Mouse (Mus musculus): ENCODE measurements at regions not wholly inside any gene's neighbourhood (a gene's known extent, or its start where the extent isn't known, plus 50 kb on each side); places are given as distances from the start of the nearest gene placed in this dataset.
A peak's percentile ranks its signal among the peaks of the same experiment; 100 is the strongest.

GRCm38 (mm10) chr12:28380203-28380602 is 172.0 kb downstream of the Dcdc2c start:
- ATAC-seq, result no peak
- H3K27me3 ChIP-seq (replicated peaks), result no peaks in the 10 kb centered on the region
- no peak overlapping the region for H3K9ac ChIP-seq
- no peak overlapping the region for H3K27ac ChIP-seq
- H3K36me3 ChIP-seq, result no peaks in the 10 kb centered on the region
- no peaks in the 10 kb centered on the region for H3K9me3 ChIP-seq
- H3K4me1 ChIP-seq (replicated peaks), result no peaks in the 10 kb centered on the region
- no peak overlapping the region for H3K4me3 ChIP-seq (replicated peaks)
- H3K4me2 ChIP-seq (replicated peaks), result no peak overlapping the region
- WGBS, result 83% methylated on average over 3 of the region's 3 CpGs

- H3K4me1 ChIP-seq (replicated peaks), result no peaks in the 10 kb centered on the region
- no peaks in the 10 kb centered on the region for H3K9me3 ChIP-seq
- ATAC-seq, result no peak
- H3K27me3 ChIP-seq (replicated peaks), result no peaks in the 10 kb centered on the region
- 74% methylated on average over 3 of the region's 3 CpGs for WGBS
- no peak overlapping the region for H3K4me3 ChIP-seq (replicated peaks)
- H3K4me2 ChIP-seq (replicated peaks), result no peak overlapping the region
- H3K36me3 ChIP-seq, result no peaks in the 10 kb centered on the region
- H3K27ac ChIP-seq, result no peak overlapping the region
- H3K9ac ChIP-seq, result no peak overlapping the region
These were observed 174.2 kb downstream of the Dcdc2c start for GRCm38 (mm10) chr12:28377968-28378367.

DNA sequence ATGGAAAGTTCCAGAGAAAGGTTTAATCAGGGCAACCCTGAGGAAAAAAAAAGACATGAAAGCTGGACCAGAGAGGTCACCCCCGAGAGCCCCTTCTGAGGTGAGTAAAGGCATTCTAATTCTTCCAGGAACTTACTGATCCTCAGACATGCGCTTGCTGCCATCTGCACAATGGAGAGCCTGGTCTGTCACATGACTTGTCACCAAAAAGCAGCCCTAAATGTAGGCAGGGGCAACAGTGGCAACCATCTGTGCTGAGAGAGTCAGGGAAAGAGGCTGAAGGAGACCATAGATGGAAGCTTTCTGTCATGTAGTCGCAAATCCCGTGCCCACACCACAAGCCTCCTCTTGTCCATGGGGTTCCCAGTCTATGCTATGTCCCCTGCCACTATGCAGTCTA is 174.8 kb downstream of the Dcdc2c start:
- Histone ChIP-seq H3K4me2 (replicated peaks) (no peak overlapping the region), H3K36me3 (no peaks in the 10 kb centered on the region), H3K9me3 (no peaks in the 10 kb centered on the region), H3K27me3 (replicated peaks) (no peaks in the 10 kb centered on the region), H3K4me1 (replicated peaks) (no peaks in the 10 kb centered on the region), H3K4me3 (replicated peaks) (no peak overlapping the region), H3K27ac (no peak overlapping the region), H3K9ac (no peak overlapping the region)
- ATAC-seq, result no peak
- 82% methylated on average over 4 of the region's 4 CpGs for WGBS

DNA sequence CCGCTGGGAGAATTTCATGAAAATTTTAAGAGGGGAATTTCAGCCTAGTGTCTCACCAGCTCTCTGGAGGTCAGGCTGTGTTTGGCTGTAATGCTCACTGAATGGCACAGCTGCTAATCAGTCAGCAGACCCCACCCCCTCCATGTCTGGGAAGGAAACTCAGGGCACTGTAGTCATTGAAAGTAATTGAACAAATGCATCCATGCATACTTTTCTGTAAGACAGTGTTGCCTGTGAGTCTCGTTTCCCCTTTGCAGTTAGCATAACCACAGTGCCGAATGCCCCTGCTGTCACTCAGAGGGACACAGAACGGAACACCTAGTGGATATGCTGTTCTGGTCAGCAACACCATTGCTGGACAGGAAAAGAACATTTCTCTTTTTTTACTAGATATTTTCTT is 175.4 kb downstream of the Dcdc2c start:
- H3K27ac ChIP-seq, result no peak overlapping the region
- WGBS, result 66% methylated on average over 4 of the region's 4 CpGs
- no peak overlapping the region for H3K4me2 ChIP-seq (replicated peaks)
- no peaks in the 10 kb centered on the region for H3K4me1 ChIP-seq (replicated peaks)
- H3K27me3 ChIP-seq (replicated peaks), result no peaks in the 10 kb centered on the region
- no peak for ATAC-seq
- H3K36me3 ChIP-seq, result no peaks in the 10 kb centered on the region
- no peak overlapping the region for H3K9ac ChIP-seq
- H3K4me3 ChIP-seq (replicated peaks), result no peak overlapping the region
- H3K9me3 ChIP-seq, result no peaks in the 10 kb centered on the region

DNA sequence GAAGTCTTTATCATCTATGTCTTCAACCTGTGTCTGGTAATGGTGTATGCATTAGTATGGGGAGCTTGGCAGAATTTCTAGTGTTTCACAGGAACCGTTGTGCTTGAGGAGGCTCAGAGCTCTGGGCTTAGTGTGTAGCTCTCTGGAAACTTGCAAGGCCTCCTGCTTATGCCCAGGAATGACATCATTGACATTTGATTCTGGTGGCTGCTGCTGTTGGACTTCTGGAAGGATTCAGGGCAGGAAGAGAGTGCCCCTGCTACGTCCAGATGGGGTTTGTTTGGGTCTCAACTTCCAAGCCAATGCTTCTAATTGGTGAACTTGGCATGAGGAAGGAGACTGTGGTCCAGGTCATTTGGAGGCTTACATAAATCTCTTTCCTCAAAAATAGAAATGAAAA is 186.9 kb downstream of the Dcdc2c start:
- Histone ChIP-seq H3K4me3 (replicated peaks) (no peak overlapping the region), H3K4me2 (replicated peaks) (no peak overlapping the region), H3K9ac (no peak overlapping the region), H3K36me3 (no peaks in the 10 kb centered on the region), H3K27ac (no peak overlapping the region), H3K4me1 (replicated peaks) (no peaks in the 10 kb centered on the region), H3K27me3 (replicated peaks) (no peaks in the 10 kb centered on the region), H3K9me3 (no peaks in the 10 kb centered on the region)
- 54% methylated on average over 2 of the region's 2 CpGs for WGBS
- ATAC-seq, result no peak

- H3K4me2 ChIP-seq (replicated peaks), result no peak overlapping the region
- no peak overlapping the region for H3K9ac ChIP-seq
- no peak for ATAC-seq
- no peaks in the 10 kb centered on the region for H3K36me3 ChIP-seq
- no peaks in the 10 kb centered on the region for H3K4me1 ChIP-seq (replicated peaks)
- H3K9me3 ChIP-seq, result no peaks in the 10 kb centered on the region
- no peak overlapping the region for H3K4me3 ChIP-seq (replicated peaks)
- WGBS, result 70% methylated on average over 7 of the region's 7 CpGs
- no peaks in the 10 kb centered on the region for H3K27me3 ChIP-seq (replicated peaks)
- H3K27ac ChIP-seq, result no peak overlapping the region
These were observed 193.4 kb downstream of the Dcdc2c start for GRCm38 (mm10) chr12:28358737-28359333.

DNA sequence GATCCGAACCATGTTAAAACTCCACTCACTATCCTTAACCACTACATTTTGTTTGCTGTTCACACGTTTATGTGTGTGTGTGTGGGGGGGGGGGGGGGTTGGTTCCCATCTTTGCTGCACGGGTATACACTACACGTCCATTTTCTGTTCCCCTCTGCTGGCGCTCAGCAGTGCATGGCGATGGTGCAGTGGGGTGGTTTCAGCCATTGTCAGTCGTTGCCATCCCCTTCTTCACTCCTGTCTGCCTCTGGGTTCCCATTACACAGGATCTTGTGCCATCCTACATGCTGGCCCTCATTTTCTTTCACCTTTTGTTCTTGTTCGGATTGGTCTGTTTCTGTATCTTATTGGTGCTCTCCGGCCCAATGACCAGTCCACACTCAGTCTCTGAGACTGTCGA is 194.4 kb downstream of the Dcdc2c start:
- H3K27me3 ChIP-seq (replicated peaks), result no peaks in the 10 kb centered on the region
- H3K9ac ChIP-seq, result no peak overlapping the region
- 88% methylated on average over 10 of the region's 10 CpGs for WGBS
- H3K4me1 ChIP-seq (replicated peaks), result no peaks in the 10 kb centered on the region
- ATAC-seq, result no peak
- no peak overlapping the region for H3K4me3 ChIP-seq (replicated peaks)
- H3K36me3 ChIP-seq, result no peaks in the 10 kb centered on the region
- H3K9me3 ChIP-seq, result no peaks in the 10 kb centered on the region
- no peak overlapping the region for H3K4me2 ChIP-seq (replicated peaks)
- H3K27ac ChIP-seq, result no peak overlapping the region

DNA sequence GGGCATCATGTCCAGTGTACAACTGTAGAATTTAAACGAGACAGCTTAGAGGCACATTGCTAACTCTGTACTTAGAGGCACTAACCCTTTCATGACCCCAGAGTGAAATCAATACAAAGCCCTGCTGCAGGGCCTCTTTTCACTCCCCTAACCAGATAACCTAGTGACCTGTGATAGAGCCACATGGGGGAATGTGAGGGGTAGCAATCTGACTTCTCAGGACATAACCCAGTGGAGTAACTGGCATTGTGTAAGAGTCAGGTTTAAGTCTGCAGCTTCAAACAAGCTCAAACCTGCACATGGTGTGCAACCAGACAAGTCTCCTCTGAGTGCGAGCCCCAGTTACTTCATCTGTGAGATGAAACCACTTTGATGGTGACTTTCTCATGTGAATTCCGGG is 199.1 kb downstream of the Dcdc2c start:
- H3K27ac ChIP-seq, result no peak overlapping the region
- H3K9ac ChIP-seq, result no peak overlapping the region
- H3K4me3 ChIP-seq (replicated peaks), result no peak overlapping the region
- peak; percentile 12; the same call in 1 of the 2 replicates for ATAC-seq
- H3K27me3 ChIP-seq (replicated peaks), result no peaks in the 10 kb centered on the region
- H3K36me3 ChIP-seq, result no peaks in the 10 kb centered on the region
- H3K4me2 ChIP-seq (replicated peaks), result no peak overlapping the region
- H3K9me3 ChIP-seq, result no peaks in the 10 kb centered on the region
- no peaks in the 10 kb centered on the region for H3K4me1 ChIP-seq (replicated peaks)
- WGBS, result 36% methylated on average over 3 of the region's 3 CpGs

GRCm38 (mm10) chr12:28352571-28352970 is 199.6 kb downstream of the Dcdc2c start:
- WGBS, result 79% methylated on average over 3 of the region's 3 CpGs
- Histone ChIP-seq H3K9me3 (no peaks in the 10 kb centered on the region), H3K4me2 (replicated peaks) (no peak overlapping the region), H3K4me1 (replicated peaks) (no peaks in the 10 kb centered on the region), H3K36me3 (no peaks in the 10 kb centered on the region), H3K9ac (no peak overlapping the region), H3K4me3 (replicated peaks) (no peak overlapping the region), H3K27me3 (replicated peaks) (no peaks in the 10 kb centered on the region), H3K27ac (no peak overlapping the region)
- no peak for ATAC-seq

- Histone ChIP-seq H3K9me3 (no peaks in the 10 kb centered on the region), H3K27me3 (replicated peaks) (no peaks in the 10 kb centered on the region), H3K9ac (no peak overlapping the region), H3K36me3 (no peaks in the 10 kb centered on the region), H3K4me2 (replicated peaks) (no peak overlapping the region), H3K4me1 (replicated peaks) (no peaks in the 10 kb centered on the region), H3K27ac (no peak overlapping the region), H3K4me3 (replicated peaks) (no peak overlapping the region)
- ATAC-seq, result no peak
- WGBS, result 60% methylated on average over 2 of the region's 2 CpGs
These were observed 209.5 kb downstream of the Dcdc2c start for GRCm38 (mm10) chr12:28342735-28343134.

DNA sequence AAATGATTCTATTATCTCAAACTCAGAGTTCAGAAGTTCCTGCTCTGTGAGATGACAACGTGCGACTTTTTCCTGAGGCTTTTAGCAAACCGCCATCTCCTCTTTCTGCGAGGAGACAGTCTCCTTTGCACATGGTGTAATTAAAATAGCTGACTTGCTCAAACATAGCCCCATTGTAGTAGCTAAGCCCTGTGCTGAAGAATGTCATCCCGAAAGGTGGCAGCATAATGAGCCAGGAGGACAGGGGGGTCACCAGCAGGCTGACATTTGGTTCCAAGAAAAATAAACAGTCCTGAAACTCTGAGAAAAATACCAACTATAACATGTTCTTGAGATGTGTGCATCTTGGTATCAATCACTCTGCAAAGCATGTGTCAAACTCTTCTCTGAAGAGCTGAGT is 219.6 kb downstream of the Dcdc2c start:
- no peak overlapping the region for H3K27ac ChIP-seq
- H3K36me3 ChIP-seq, result no peaks in the 10 kb centered on the region
- H3K27me3 ChIP-seq (replicated peaks), result no peaks in the 10 kb centered on the region
- H3K9ac ChIP-seq, result no peak overlapping the region
- H3K4me1 ChIP-seq (replicated peaks), result no peaks in the 10 kb centered on the region
- H3K9me3 ChIP-seq, result no peaks in the 10 kb centered on the region
- H3K4me2 ChIP-seq (replicated peaks), result no peak overlapping the region
- no peak overlapping the region for H3K4me3 ChIP-seq (replicated peaks)
- WGBS, result 20% methylated on average over 5 of the region's 5 CpGs
- ATAC-seq, result no peak

DNA sequence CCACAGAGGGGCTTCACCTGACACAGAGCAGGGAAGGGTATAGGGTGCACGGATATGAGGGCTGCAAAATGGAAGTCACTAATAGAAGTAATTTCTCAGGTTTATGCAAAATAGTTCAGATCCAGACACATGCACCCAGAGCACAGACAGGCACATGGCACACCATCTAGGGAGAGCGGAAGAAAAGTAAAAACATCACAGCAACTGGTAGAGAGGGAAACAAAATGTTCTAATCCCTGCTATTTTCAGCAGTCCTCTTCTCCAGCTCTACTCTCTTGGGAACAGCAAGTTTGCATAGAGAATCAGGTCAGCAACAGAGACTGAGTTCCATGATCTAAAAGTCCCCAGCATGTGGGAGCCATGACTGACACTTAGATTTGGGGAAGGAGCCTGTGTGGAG is 220.4 kb downstream of the Dcdc2c start:
- H3K9me3 ChIP-seq, result no peaks in the 10 kb centered on the region
- H3K36me3 ChIP-seq, result no peaks in the 10 kb centered on the region
- no peak for ATAC-seq
- no peak overlapping the region for H3K27ac ChIP-seq
- no peak overlapping the region for H3K9ac ChIP-seq
- H3K4me1 ChIP-seq (replicated peaks), result no peaks in the 10 kb centered on the region
- no peak overlapping the region for H3K4me3 ChIP-seq (replicated peaks)
- no peaks in the 10 kb centered on the region for H3K27me3 ChIP-seq (replicated peaks)
- whole genome bisulfite sequencing, result 70% methylated on average over 2 of the region's 2 CpGs
- no peak overlapping the region for H3K4me2 ChIP-seq (replicated peaks)

- Histone ChIP-seq H3K9ac (no peak overlapping the region), H3K36me3 (no peaks in the 10 kb centered on the region), H3K27me3 (replicated peaks) (no peaks in the 10 kb centered on the region), H3K4me2 (replicated peaks) (no peak overlapping the region), H3K4me3 (replicated peaks) (no peak overlapping the region), H3K9me3 (no peaks in the 10 kb centered on the region), H3K27ac (no peak overlapping the region), H3K4me1 (replicated peaks) (no peaks in the 10 kb centered on the region)
- ATAC-seq, result no peak
- WGBS, result 45% methylated on average over 2 of the region's 2 CpGs
These were observed 228.5 kb downstream of the Dcdc2c start for GRCm38 (mm10) chr12:28323659-28324058.

All from intestine, embryonic 15.5 days (tissue).